Mouse (Mus musculus): Measurements from ENCODE around the gene Il25. TPM values are rescaled to one million over a fixed set of nuclear protein-coding genes. Genes with fewer than 3 reads are reported as not detected.

The Il25 gene
- polyA plus RNA-seq, 1 experiment from 2014 or later = not detected

GRCm38 (mm10) chr14:54897445-54897844 is 35.0 kb upstream of the Il25 start:
- H3K36me3 ChIP-seq (ENCODE audit: control insufficient read depth, insufficient read depth, low read length) = peaks cover 28% of the 10 kb centered on the region
- no peak for ATAC-seq (ENCODE audit: insufficient number of reproducible peaks, insufficient read depth, low FRiP score, low read depth)
- H3K27ac ChIP-seq (ENCODE audit: low read length) = peak overlapping the region; percentile 15; the same call in 1 of the 2 replicates
- no peak overlapping the region for H3K9ac ChIP-seq (replicated peaks; ENCODE audit: low read depth, low read length)
- no peak overlapping the region for H3K4me3 ChIP-seq (ENCODE audit: low read depth, low read length)
- 51% methylated on average over 2 of the region's 2 CpGs for whole genome bisulfite sequencing
- H3K4me2 ChIP-seq (replicated peaks; ENCODE audit: low read depth, low read length) = no peak overlapping the region
- no peaks in the 10 kb centered on the region for H3K9me3 ChIP-seq (ENCODE audit: control insufficient read depth, low read depth, low read length)
- 0 out of 2 replicates have a peak, but pooled peaks cover 6% of the 10 kb centered on the region for H3K4me1 ChIP-seq (ENCODE audit: control insufficient read depth, insufficient read depth, low read length)
- no peaks in the 10 kb centered on the region for H3K27me3 ChIP-seq (ENCODE audit: control insufficient read depth, insufficient read depth, low read length)

GRCm38 (mm10) chr14:54900383-54900782 is 32.1 kb upstream of the Il25 start:
- H3K27me3 ChIP-seq (ENCODE audit: control insufficient read depth, insufficient read depth, low read length) = no peaks in the 10 kb centered on the region
- H3K4me2 ChIP-seq (replicated peaks; ENCODE audit: low read depth, low read length) = no peak overlapping the region
- ATAC-seq (ENCODE audit: insufficient number of reproducible peaks, insufficient read depth, low FRiP score, low read depth) = peak; percentile 57; the same call in 1 of the 2 replicates
- H3K4me3 ChIP-seq (ENCODE audit: low read depth, low read length) = no peak overlapping the region
- WGBS = 0% methylated on average over 3 of the region's 3 CpGs
- peaks cover 28% of the 10 kb centered on the region for H3K36me3 ChIP-seq (ENCODE audit: control insufficient read depth, insufficient read depth, low read length)
- H3K9me3 ChIP-seq (ENCODE audit: control insufficient read depth, low read depth, low read length) = no peaks in the 10 kb centered on the region
- H3K4me1 ChIP-seq (ENCODE audit: control insufficient read depth, insufficient read depth, low read length) = 0 out of 2 replicates have a peak, but pooled peaks cover 6% of the 10 kb centered on the region
- no peak overlapping the region for H3K27ac ChIP-seq (ENCODE audit: low read length)
- no peak overlapping the region for H3K9ac ChIP-seq (replicated peaks; ENCODE audit: low read depth, low read length)

GRCm38 (mm10) chr14:54903641-54904040 is 28.9 kb upstream of the Il25 start:
- Histone ChIP-seq H3K27me3 (ENCODE audit: control insufficient read depth, insufficient read depth, low read length) (no peaks in the 10 kb centered on the region), H3K4me2 (replicated peaks; ENCODE audit: low read depth, low read length) (no peak overlapping the region), H3K4me1 (ENCODE audit: control insufficient read depth, insufficient read depth, low read length) (no peaks in the 10 kb centered on the region), H3K36me3 (ENCODE audit: control insufficient read depth, insufficient read depth, low read length) (peaks cover 25% of the 10 kb centered on the region), H3K27ac (ENCODE audit: low read length) (no peak overlapping the region), H3K9ac (replicated peaks; ENCODE audit: low read depth, low read length) (no peak overlapping the region), H3K9me3 (ENCODE audit: control insufficient read depth, low read depth, low read length) (no peaks in the 10 kb centered on the region), H3K4me3 (ENCODE audit: low read depth, low read length) (no peak overlapping the region)
- WGBS = 87% methylated on average over 4 of the region's 4 CpGs
- ATAC-seq (ENCODE audit: insufficient number of reproducible peaks, insufficient read depth, low FRiP score, low read depth) = no peak

GRCm38 (mm10) chr14:54908682-54909081 is 23.8 kb upstream of the Il25 start:
- H3K4me3 ChIP-seq (ENCODE audit: low read depth, low read length) = no peak overlapping the region
- no peaks in the 10 kb centered on the region for H3K9me3 ChIP-seq (ENCODE audit: control insufficient read depth, low read depth, low read length)
- H3K27me3 ChIP-seq (ENCODE audit: control insufficient read depth, insufficient read depth, low read length) = no peaks in the 10 kb centered on the region
- no peak overlapping the region for H3K9ac ChIP-seq (replicated peaks; ENCODE audit: low read depth, low read length)
- WGBS = 77% methylated on average over 7 of the region's 7 CpGs
- H3K36me3 ChIP-seq (ENCODE audit: control insufficient read depth, insufficient read depth, low read length) = peaks cover 40% of the 10 kb centered on the region
- H3K4me2 ChIP-seq (replicated peaks; ENCODE audit: low read depth, low read length) = no peak overlapping the region
- H3K4me1 ChIP-seq (ENCODE audit: control insufficient read depth, insufficient read depth, low read length) = peaks cover 9% of the 10 kb centered on the region; the same call in 1 of the 2 replicates
- ATAC-seq (ENCODE audit: insufficient number of reproducible peaks, insufficient read depth, low FRiP score, low read depth) = no peak
- H3K27ac ChIP-seq (ENCODE audit: low read length) = no peak overlapping the region

- Histone ChIP-seq H3K27me3 (ENCODE audit: control insufficient read depth, insufficient read depth, low read length) (no peaks in the 10 kb centered on the region), H3K27ac (ENCODE audit: low read length) (peak overlapping the region; percentile 82), H3K4me1 (ENCODE audit: control insufficient read depth, insufficient read depth, low read length) (peaks cover 9% of the 10 kb centered on the region; the same call in 1 of the 2 replicates), H3K4me2 (replicated peaks; ENCODE audit: low read depth, low read length) (peak overlapping the region; percentile 98), H3K4me3 (ENCODE audit: low read depth, low read length) (peak overlapping the region; percentile 86), H3K36me3 (ENCODE audit: control insufficient read depth, insufficient read depth, low read length) (peaks cover 39% of the 10 kb centered on the region; the same call in 1 of the 2 replicates), H3K9me3 (ENCODE audit: control insufficient read depth, low read depth, low read length) (no peaks in the 10 kb centered on the region), H3K9ac (replicated peaks; ENCODE audit: low read depth, low read length) (peak overlapping the region; percentile 89)
- WGBS = 2% methylated on average over 56 of the region's 69 CpGs
- ATAC-seq (ENCODE audit: insufficient number of reproducible peaks, insufficient read depth, low FRiP score, low read depth) = peak; percentile 12
Observed at GRCm38 (mm10) chr14:54912109-54912850, 20.2 kb upstream of the Il25 start.

GRCm38 (mm10) chr14:54912886-54913285 is 19.6 kb upstream of the Il25 start, which contains the start of gene Slc22a17:
Gene Slc22a17, minus strand, starts transcription at chr14:54913132.
- peaks cover 40% of the 10 kb centered on the region; the same call in 1 of the 2 replicates for H3K36me3 ChIP-seq (ENCODE audit: control insufficient read depth, insufficient read depth, low read length)

GRCm38 (mm10) chr14:54913343-54913742 is 19.2 kb upstream of the Il25 start:
- peak overlapping the region; percentile 82; the same call in 1 of the 2 replicates for H3K27ac ChIP-seq (ENCODE audit: low read length)
- H3K36me3 ChIP-seq (ENCODE audit: control insufficient read depth, insufficient read depth, low read length) = peaks cover 37% of the 10 kb centered on the region; the same call in 1 of the 2 replicates
- H3K4me3 ChIP-seq (ENCODE audit: low read depth, low read length) = peak overlapping the region; percentile 86
- H3K27me3 ChIP-seq (ENCODE audit: control insufficient read depth, insufficient read depth, low read length) = no peaks in the 10 kb centered on the region
- WGBS = 15% methylated on average over 10 of the region's 10 CpGs
- H3K9ac ChIP-seq (replicated peaks; ENCODE audit: low read depth, low read length) = peak overlapping the region; percentile 89
- H3K4me2 ChIP-seq (replicated peaks; ENCODE audit: low read depth, low read length) = peak overlapping the region; percentile 98
- H3K9me3 ChIP-seq (ENCODE audit: control insufficient read depth, low read depth, low read length) = no peaks in the 10 kb centered on the region
- ATAC-seq (ENCODE audit: insufficient number of reproducible peaks, insufficient read depth, low FRiP score, low read depth) = peak; percentile 4; the same call in 1 of the 2 replicates
- H3K4me1 ChIP-seq (ENCODE audit: control insufficient read depth, insufficient read depth, low read length) = peaks cover 9% of the 10 kb centered on the region; the same call in 1 of the 2 replicates

More at GRCm38 (mm10) chr14:54912886-54913285, 19.6 kb upstream of the Il25 start, which contains the start of gene Slc22a17:
- H3K9ac ChIP-seq (replicated peaks; ENCODE audit: low read depth, low read length) = peak within 1 kb of the TSS; percentile 89
- H3K27me3 ChIP-seq (ENCODE audit: control insufficient read depth, insufficient read depth, low read length) = no peaks in the 10 kb centered on the region
- no peaks in the 10 kb centered on the region for H3K9me3 ChIP-seq (ENCODE audit: control insufficient read depth, low read depth, low read length)
- H3K4me1 ChIP-seq (ENCODE audit: control insufficient read depth, insufficient read depth, low read length) = peaks cover 9% of the 10 kb centered on the region; the same call in 1 of the 2 replicates
- peak within 1 kb of the TSS; percentile 82 for H3K27ac ChIP-seq (ENCODE audit: low read length)
- ATAC-seq (ENCODE audit: insufficient number of reproducible peaks, insufficient read depth, low FRiP score, low read depth) = peak; percentile 86
- peak within 1 kb of the TSS; percentile 98 for H3K4me2 ChIP-seq (replicated peaks; ENCODE audit: low read depth, low read length)
- peak within 1 kb of the TSS; percentile 86 for H3K4me3 ChIP-seq (ENCODE audit: low read depth, low read length)
- 0% methylated on average over 25 of the region's 28 CpGs for WGBS

- H3K9ac ChIP-seq (replicated peaks; ENCODE audit: low read depth, low read length) = no peak overlapping the region
- WGBS = 88% methylated on average over 16 of the region's 16 CpGs
- H3K9me3 ChIP-seq (ENCODE audit: control insufficient read depth, low read depth, low read length) = peaks cover 6% of the 10 kb centered on the region; the same call in 1 of the 2 replicates
- peaks cover 11% of the 10 kb centered on the region; the same call in 1 of the 2 replicates for H3K4me1 ChIP-seq (ENCODE audit: control insufficient read depth, insufficient read depth, low read length)
- peaks cover 54% of the 10 kb centered on the region for H3K36me3 ChIP-seq (ENCODE audit: control insufficient read depth, insufficient read depth, low read length)
- no peak overlapping the region for H3K27ac ChIP-seq (ENCODE audit: low read length)
- no peaks in the 10 kb centered on the region for H3K27me3 ChIP-seq (ENCODE audit: control insufficient read depth, insufficient read depth, low read length)
- no peak overlapping the region for H3K4me2 ChIP-seq (replicated peaks; ENCODE audit: low read depth, low read length)
- ATAC-seq (ENCODE audit: insufficient number of reproducible peaks, insufficient read depth, low FRiP score, low read depth) = no peak
- H3K4me3 ChIP-seq (ENCODE audit: low read depth, low read length) = no peak overlapping the region
Observed at GRCm38 (mm10) chr14:54920076-54920685, 12.3 kb upstream of the Il25 start.

All from stomach, embryonic 14.5 days (tissue).